Comparison of ENCODE assay signal across 8 mouse cellular contexts in the genomic region with DNA sequence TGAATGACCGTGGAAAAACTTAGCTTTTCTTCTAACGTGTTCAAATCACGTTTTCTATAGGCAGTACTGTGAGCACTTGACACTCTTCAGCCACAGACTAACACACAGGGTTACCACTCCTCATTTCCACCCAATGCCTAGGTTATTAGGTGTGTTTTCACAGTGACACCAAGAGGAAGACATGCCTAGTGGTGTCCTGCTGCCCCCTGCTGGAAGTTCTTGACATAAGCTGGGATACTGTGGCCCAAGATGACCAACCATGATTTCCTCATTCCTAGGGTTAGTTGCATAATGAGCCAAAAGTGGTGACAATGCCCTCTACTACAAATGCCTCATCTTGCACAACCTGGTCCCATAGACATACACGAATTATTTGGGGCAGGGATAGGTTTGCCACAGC. TPM values are rescaled to one million over a fixed set of nuclear protein-coding genes. Genes with fewer than 3 reads are reported as not detected.
A peak's percentile ranks its signal among the peaks of the same experiment; 100 is the strongest.
DNase-seq lines count a peak whose midpoint lies in the region; ATAC-seq and TF ChIP-seq lines count a peak whose summit lies in the region.

No protein-coding gene starts in this region.

- in situ Hi-C loops in Patski (cut with MboI; ENCODE audit: low pct_unique_long_range_greater_than_20kb): loop anchor here (5.0 kb wide), 2 partner anchors 54 to 129 kb away; no protein-coding TSS in a partner anchor

- TF ChIP-seq CTCF in Patski (IDR thresholded peaks at IDR 0.05): no peak

- H3K36me3 ChIP-seq in hindbrain, embryonic 16.5 days (ENCODE audit: control insufficient read depth, insufficient read depth, low read length): peaks cover 6% of the 10 kb centered on the region

- 38% methylated on average over 4 of the region's 4 CpGs for WGBS in hindbrain, embryonic 16.5 days

- DNase-seq in Patski (ENCODE audit: low read depth, low spot score): peak; percentile 41
- peak; percentile 92 for DNase-seq in cerebellum, adult 9-10 months
- DNase-seq in frontal cortex, postnatal 25 days (ENCODE audit: low spot score in 2 of 2): peak; percentile 67 to 72
- peak; percentile 64 to 78 for DNase-seq in layer of hippocampus, postnatal 36 days
- DNase-seq in lung, postnatal 25 days (ENCODE audit: low spot score): peak; percentile 92
- peak; percentile 91 for DNase-seq in retina, embryonic 14.5 days (ENCODE audit: low spot score)
- peak; percentile 57 to 72 for DNase-seq in thymus, postnatal 36 days

- no peak overlapping the region for H3K4me2 ChIP-seq in hindbrain, embryonic 16.5 days (ENCODE audit: low read length)

- H3K27ac ChIP-seq in hindbrain, embryonic 16.5 days (ENCODE audit: low read depth, low read length): no peak overlapping the region

- no peaks in the 10 kb centered on the region for H3K9me3 ChIP-seq in hindbrain, embryonic 16.5 days (ENCODE audit: control insufficient read depth, low read length)

- no peak overlapping the region for H3K4me3 ChIP-seq in hindbrain, embryonic 16.5 days (ENCODE audit: low read length)

- POLR2A ChIA-PET in Patski (lab: Charles Lee): interaction anchor here (1.2 kb wide), 1 partner anchor 135 kb away, joined by 3 read pairs; no protein-coding TSS in a partner anchor

- no peaks in the 10 kb centered on the region for H3K27me3 ChIP-seq in Patski
- no peaks in the 10 kb centered on the region for H3K27me3 ChIP-seq in hindbrain, embryonic 16.5 days (replicated peaks; ENCODE audit: control insufficient read depth, insufficient read depth, low read length)

- H3K4me1 ChIP-seq in hindbrain, embryonic 16.5 days (ENCODE audit: control insufficient read depth, insufficient read depth, low read depth, low read length): no peaks in the 10 kb centered on the region

- CTCF ChIA-PET in Patski (lab: Charles Lee): interaction anchor here (0.6 to 2.6 kb wide), 8 partner anchors 11 to 129 kb away, joined by 3 to 22 read pairs (median 3); no protein-coding TSS in a partner anchor

- peak; percentile 54 for ATAC-seq in Patski
- peak; percentile 66 for ATAC-seq in hindbrain, embryonic 16.5 days

- no peak overlapping the region for H3K9ac ChIP-seq in hindbrain, embryonic 16.5 days (ENCODE audit: low read depth, low read length)

RNA-seq across cellular contexts. Expression of a gene that starts 16.0 kb away (rescaled TPM):
- 45.3 TPM for polyA plus RNA-seq in Patski (2021)
- polyA plus RNA-seq in hindbrain, embryonic 16.5 days (2015; fragmentation: Nextera tagmentation; extraction: Ambion mirVana): 26.0 and 27.6 TPM in 2 replicates
- 10 to 100 TPM; 17.4 to 19.2 TPM for total RNA-seq in layer of hippocampus, postnatal 36 days (2021)

Comparison
In these comparisons a context has a peak if more than half of its experiments do, and no peak if none do; other contexts are left out.
1. DNase-seq: peak in every context shown above with its lines; median percentile 92 in cerebellum, adult 9-10 months; 92 in lung, postnatal 25 days; 91 in retina, embryonic 14.5 days; 71 in layer of hippocampus, postnatal 36 days; 70 in frontal cortex, postnatal 25 days; 64 in thymus, postnatal 36 days; 41 in Patski.